Mouse (Mus musculus): ENCODE measurements around the gene Pikfyve.

DNA sequence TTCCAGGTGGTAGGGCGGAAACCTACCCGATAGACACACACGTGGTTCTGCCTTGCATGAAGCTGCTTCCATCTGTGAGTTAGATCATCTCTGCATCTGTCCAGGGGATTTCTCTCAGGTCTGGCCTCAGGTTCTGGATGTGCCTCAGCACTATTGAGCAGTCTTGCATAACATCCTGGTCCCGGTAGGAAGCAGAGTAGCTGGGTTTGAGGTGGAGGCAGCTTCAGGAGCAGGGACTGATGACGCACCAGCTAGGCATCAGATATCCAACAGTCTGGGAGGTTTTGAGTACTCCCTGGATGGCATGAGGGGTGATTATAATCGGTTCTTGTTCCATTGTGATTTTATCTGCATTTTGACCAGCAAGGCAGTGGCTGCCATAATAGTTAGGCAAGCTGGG lies 48.9 kb upstream of the Pikfyve start:
- TF ChIP-seq CTCF (IDR thresholded peaks at IDR 0.05; ENCODE audit: low read depth) (no peak), EP300 (IDR thresholded peaks at IDR 0.05; ENCODE audit: low read depth) (no peak)
